26 mouse cellular contexts compared by ENCODE assay signal in genomic region chr12:33849088-33849487, GRCm38 (mm10).
"Had no signal": no experiment of that assay in that cellular context is flagged by ENCODE, and none has a peak within 500 bp of the region (broad histone marks: within the 10 kb centered on the region; RNA-seq: fewer than 3 reads in every experiment).

No protein-coding gene starts in this region.

- H3K9me3 ChIP-seq: heart, embryonic 10.5 days; heart, embryonic 12.5 days; hindbrain, embryonic 10.5 days; hindbrain, embryonic 12.5 days; intestine, embryonic 15.5 days; limb, embryonic 13.5 days; liver, embryonic 13.5 days; liver, embryonic 15.5 days had no signal

- H3K27ac ChIP-seq: gastrocnemius, adult 2 months; heart, embryonic 10.5 days; hindbrain, embryonic 10.5 days; hindbrain, embryonic 12.5 days; hindbrain, embryonic 14.5 days; intestine, embryonic 15.5 days; layer of hippocampus, adult 2 months; left cerebral cortex, adult 2 months; limb, embryonic 13.5 days; liver, embryonic 13.5 days; liver, embryonic 15.5 days had no signal

- H3K4me2 ChIP-seq: heart, embryonic 12.5 days; hindbrain, embryonic 12.5 days; hindbrain, embryonic 14.5 days; intestine, embryonic 15.5 days; limb, embryonic 13.5 days; liver, embryonic 11.5 days; liver, embryonic 13.5 days; liver, embryonic 15.5 days had no signal

- H3K36me3 ChIP-seq: heart, embryonic 10.5 days; heart, embryonic 12.5 days; hindbrain, embryonic 10.5 days; hindbrain, embryonic 12.5 days; intestine, embryonic 15.5 days; limb, embryonic 13.5 days; liver, embryonic 13.5 days; liver, embryonic 15.5 days had no signal

- H3K27me3 ChIP-seq: heart, embryonic 12.5 days; hindbrain, embryonic 12.5 days; intestine, embryonic 15.5 days; limb, embryonic 13.5 days; liver, embryonic 13.5 days; liver, embryonic 15.5 days had no signal

- H3K4me1 ChIP-seq: intestine, embryonic 15.5 days; liver, embryonic 13.5 days; liver, embryonic 15.5 days had no signal

- ATAC-seq: hindbrain, embryonic 16.5 days; inflammation-experienced regulatory T-cells, adult 6 months; intestine, embryonic 15.5 days; intestine, postnatal 0 days had no signal

- H3K4me3 ChIP-seq: gastrocnemius, adult 2 months; heart, embryonic 10.5 days; heart, embryonic 12.5 days; hindbrain, embryonic 10.5 days; hindbrain, embryonic 12.5 days; intestine, embryonic 15.5 days; layer of hippocampus, adult 2 months; left cerebral cortex, adult 2 months; limb, embryonic 13.5 days; liver, embryonic 13.5 days; liver, embryonic 15.5 days had no signal

- DNase-seq: gastrocnemius, adult 2 months; gastrocnemius, postnatal 10 days; heart, adult 18-20 months; heart, postnatal 10 days; heart, postnatal 4 days; kidney, adult 18-20 months; kidney, adult 8-10 months; kidney, postnatal 10 days; kidney, postnatal 25 days; kidney, postnatal 4 days; liver; liver, embryonic 13.5 days had no signal

- H3K9ac ChIP-seq: heart, embryonic 12.5 days; hindbrain, embryonic 12.5 days; hindbrain, embryonic 14.5 days; intestine, embryonic 15.5 days; limb, embryonic 13.5 days; liver, embryonic 13.5 days; liver, embryonic 15.5 days had no signal
